Mouse (Mus musculus) adrenal gland, adult 2 months (tissue): Measurements from ENCODE around the gene Nol9. TPM values are rescaled to one million over a fixed set of nuclear protein-coding genes. Genes with fewer than 3 reads are reported as not detected.

Experiments used
- DNase-seq: peaks from one replicate; pipeline ENCODE4 v3.0.0; 2021
- polyA plus RNA-seq: library from polyadenylated mRNA; depleted of rRNA; stranded (reverse); fragments of >200 nt; gene quantifications from 2 replicates; pipeline ENCODE4 v1.2.3, GENCODE M21; 2012; rRNA removed
- total RNA-seq, 2 experiments: library from RNA; stranded (reverse); gene quantifications; 2 replicates each; pipeline ENCODE4 v1.2.3; 2021

Nol9 gene
- total and polyA plus RNA-seq, 3 experiments = 16.8 to 30.6 (median 27.4) TPM

DNA sequence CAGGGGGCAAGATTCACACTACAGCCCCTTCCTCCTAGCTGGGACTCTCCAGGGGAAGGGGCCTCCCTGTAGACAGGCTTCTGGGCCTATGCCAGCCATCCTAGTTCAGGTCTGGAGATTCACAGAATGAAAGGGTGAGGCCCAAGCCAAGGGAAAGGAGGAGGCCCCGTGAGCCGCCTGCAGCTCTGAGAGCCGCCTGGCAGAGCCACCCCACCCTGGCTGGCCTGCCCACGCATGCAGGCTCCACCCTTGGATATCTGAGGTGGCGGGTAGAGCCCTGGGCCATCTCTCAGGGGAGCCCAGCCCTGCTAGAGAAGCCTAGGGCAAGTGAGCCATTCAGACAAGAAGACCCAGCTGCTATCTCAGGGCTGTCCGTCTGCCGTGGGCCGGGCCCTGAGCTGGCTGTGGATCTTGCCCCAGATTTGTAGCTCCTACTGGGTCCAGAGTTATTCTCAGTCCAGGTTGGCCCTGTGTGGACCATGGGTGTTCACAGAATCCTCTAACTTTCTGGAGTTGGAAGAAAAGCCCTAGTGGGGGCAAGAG lies 53.7 kb downstream of the Nol9 start:
- DNase-seq = no peak

DNA sequence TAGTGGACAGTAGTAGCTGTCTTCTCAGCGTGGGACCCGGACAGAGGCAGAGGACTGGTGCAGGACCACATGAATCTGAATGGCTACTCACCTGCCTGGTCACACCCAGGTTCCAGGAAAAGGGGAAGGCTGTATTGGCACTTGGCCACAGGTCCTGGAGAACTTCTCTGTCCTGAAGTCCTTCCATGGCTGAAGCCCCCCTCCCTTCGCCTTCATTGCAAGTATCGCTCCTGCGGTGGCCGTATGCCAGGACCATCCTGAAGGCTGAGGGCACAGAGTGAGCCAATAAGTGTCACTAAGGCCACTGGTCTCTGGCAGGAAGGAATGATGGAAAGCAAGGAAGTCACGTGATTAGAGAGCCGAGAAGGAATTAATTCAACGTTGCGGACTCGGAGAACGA lies 55.1 kb downstream of the Nol9 start:
- no peak for DNase-seq

DNA sequence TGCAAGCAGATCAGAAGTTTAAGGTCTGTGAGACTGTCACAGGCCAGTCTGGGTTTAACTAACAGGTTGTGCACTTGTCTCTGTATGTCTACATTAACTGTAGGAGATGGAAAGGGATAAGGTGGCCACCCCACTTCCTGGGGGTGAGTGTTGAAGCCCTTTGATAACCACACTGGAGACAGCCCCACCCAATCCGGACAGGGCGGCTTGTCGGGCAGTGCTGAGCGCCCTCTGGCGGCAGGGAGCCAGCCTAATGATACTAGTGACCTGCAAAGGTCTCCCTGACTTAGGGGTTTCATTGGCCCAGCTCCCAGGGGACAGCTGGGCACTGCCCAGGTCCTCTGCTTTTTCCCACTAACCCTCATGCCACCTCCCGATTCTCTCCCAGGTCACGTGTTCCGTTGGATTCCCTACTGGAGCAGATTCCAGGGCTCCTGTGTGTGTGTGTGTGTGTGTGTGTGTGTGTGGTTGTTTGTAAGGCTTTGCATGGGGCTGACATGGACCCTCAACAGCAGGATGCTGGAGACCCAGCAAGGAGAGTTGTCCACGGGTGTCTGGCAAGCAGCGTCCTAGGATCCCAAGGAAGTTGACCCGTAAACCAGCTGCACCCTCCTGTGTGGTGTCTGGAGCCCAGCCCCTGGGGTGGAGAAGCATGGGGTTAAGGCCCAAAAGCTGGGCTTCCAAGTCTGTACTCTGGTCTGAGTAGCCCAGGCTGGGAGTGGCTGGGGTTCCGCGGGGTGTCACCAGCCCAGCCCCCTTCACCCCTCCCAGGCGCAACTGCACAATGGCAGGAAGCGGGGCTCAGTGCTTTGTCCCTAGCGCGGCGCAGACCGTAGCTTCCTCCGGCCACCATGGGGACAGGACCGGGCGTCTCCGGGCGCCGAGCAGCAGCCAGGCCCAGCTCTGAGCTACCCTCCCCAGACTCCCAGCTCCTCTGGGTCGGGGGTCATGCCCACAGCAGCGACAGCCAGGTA lies 57.1 kb downstream of the Nol9 start:
- DNase-seq = peak; percentile 82

DNA sequence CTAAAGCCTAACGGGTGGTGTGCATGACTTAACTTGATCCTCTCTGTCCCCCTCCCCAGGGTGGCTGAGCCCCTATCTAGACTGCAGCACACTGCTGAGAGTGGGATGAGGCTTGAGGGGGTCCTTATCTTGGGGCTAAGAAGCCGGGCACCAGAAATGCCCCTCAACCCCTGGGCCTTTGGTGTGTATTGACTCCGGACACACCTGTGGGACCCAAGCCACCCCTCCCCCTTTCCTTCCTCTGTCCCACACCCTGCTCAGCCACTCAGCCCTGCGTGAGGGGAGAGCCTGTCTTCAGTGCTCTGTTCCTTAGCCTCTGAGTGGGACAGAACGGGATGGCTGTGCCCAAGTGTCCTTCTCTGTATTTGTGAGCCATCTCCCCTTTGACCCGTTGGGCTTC lies 57.8 kb downstream of the Nol9 start:
- DNase-seq = no peak

DNA sequence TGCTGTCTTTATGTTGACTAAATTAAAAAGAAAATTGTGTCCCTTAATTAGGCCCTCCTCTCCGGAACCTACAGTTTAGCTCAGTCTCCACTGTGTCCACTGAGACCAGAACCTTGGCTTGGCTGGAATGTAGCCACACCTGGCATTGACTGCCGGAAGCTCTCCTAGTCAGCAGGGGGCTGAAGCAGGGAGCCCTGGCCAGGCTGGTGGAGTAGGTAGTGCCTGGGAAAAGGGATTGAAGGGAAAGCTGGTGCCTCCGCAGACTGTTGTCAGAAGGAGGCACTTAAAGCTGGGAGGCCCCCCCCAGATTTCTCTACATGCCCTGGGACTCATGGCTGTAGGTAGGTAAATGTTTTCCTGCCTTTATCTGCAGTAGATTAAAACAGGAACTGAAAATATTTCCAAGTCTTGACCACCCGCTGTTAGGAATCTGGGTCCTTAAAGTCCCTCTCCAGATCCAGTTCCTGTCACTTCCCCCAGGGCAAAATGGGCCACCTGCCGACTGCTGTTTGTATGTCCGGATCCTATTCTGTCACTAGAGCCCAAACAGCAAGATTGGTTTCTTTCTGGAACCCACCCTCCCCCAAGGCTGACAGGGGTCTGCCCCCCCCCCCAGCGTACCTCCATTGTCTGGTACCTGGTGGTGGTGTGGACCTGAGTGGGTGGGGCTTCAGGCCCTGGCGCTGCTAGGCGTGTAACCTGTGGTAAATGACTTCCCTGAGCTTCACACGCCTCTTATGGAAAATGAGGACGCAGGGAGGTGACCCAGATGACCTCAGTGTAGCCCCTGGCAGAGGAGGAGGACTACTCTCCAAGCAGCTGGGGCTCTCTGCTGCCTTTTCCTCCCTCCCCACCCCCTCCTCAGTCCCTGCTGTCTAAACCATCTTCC lies 59.0 kb downstream of the Nol9 start:
- no peak for DNase-seq

DNA sequence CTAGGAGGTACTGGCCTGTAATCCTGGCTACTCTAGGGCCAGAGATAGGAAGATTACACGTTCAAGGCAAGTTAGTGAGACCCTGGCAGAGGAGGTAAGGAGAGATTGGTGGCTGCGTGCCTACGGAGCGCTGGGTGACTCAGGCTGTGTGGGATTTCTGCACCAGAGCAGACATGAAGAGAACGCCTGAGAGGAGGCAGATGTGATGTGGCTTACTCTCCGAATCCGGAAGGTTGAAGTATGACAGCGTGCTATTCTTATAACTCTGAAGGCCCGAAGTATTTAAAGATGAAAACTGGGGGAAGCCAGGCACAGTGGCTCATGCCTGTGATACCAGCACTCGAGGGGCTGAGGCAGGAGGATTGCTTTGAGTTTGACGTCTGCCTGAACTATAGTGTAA lies 61.4 kb downstream of the Nol9 start:
- no peak for DNase-seq

DNA sequence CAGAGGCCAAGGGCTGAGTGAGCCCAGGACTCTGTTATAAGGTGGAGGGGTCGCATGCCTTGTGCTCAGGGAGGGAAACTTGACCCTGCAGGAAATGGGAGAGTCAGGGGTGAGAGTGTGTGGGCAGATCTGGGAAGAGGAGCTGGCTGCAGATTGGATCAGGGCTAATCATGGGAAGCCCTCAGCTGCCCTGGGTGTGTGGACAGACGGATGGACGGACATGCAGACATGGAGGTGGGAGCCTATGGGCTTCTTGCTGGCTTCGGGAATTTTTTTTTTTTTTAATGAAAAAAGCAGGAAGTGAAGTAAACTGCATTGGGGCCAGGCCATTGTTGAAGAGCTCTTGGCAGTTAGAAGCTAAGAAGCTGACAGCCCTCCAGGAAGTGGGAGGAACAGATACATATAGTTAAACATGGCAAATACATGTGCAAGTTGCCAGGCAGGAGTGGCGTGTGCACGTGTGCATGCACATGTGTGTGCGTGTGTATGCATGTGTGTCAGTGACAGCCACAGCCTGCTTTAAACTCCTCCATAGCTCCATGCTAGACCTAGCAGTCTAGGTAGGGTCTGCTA lies 62.0 kb downstream of the Nol9 start:
- no peak for DNase-seq

DNA sequence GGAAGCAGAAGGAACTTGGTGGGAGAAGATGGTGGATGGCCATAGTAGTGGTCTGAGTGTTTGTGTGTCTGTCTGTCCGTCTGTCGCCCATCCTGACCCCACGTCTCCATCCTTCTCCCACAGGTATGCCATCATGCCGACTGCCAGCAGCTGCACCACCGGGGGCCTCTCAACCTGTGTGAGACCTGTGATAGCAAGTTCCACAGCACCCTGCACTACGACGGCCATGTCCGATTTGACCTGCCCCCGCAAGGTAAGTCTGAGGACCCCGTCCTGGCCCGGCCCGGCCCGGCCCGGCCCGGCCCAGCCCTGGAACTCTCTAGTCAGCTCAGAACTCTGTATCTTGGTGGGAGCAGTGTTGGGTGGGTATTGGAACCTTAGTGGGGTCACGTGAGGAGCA lies 62.8 kb downstream of the Nol9 start:
- DNase-seq = no peak

DNA sequence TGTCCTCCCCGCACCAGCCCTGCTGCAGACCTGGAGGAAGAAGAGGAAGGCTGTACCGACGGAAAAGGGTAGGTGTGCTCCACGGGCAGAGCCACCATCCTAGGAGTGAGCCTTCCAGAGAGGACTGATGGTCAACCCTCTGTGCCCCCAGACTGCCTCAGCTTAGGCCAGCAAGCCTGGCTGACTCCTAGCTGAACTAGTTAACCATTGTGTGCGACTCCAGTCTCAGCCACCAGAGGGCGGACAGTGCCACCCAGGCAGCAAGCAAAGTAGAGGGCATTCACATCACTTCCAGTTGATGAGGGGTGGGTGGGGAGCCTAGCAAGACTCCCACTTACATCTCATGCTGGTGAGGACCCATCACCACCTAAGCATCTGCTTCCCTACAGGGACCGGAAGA lies 63.9 kb downstream of the Nol9 start:
- DNase-seq = peak; percentile 66

DNA sequence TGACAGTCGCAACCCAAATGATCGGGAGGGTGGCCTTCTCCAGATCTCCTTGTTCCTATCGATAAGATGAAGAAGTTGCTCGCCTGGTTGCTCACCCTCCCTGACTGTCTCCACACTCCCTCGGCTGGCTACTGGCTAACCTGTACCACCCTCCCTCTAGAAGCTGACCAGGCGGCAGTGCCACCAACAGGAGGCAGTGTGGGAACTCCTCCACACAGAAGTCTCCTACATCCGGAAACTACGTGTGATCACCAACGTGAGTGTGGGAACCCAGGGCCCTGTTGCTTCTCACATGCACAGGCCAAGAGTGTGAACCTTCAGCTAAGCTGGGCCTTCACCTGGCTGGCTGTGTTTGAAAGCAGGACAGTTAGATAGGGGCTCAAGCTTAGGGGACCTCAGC lies 67.6 kb downstream of the Nol9 start:
- no peak for DNase-seq

DNA sequence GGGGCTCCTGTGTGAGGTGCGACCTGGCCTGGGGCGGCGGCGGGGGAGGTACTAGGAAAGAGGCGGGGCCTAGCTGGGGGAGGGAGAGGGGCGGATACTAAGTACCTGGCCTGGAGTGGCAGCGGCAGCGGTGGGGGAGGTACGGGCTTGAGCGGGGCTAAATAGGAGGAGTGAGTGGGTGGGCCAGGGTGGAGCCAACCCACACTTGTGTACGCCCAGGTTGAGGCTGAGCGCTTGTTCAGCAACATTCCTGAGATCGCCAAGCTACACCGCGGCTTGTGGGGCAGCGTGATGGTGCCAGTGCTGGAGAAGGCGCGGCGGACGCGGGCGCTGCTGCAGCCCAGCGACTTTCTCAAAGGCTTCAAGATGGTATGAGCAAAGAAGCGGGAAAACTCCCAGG lies 68.4 kb downstream of the Nol9 start:
- DNase-seq = peak; percentile 52

DNA sequence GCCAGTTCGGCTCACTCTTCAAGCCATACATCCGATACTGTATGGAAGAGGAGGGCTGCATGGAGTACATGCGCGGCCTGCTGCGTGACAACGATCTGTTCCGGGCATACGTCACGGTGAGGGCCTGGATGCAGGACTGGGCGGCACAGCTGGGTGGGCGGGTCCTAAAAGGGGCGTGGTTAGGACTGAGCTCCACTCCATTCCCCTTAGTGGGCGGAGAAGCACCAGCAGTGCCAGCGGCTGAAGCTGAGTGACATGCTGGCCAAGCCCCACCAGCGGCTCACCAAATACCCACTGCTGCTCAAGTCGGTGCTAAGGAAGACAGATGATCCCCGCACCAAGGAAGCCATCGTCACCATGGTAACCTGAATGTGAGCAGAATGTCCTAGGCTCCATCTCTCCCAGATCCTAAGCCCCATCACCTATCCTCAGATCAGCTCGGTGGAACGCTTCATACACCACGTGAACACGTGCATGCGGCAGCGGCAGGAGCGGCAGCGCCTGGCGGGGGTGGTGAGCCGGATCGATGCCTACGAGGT lies 68.9 kb downstream of the Nol9 start:
- DNase-seq = peak; percentile 91

DNA sequence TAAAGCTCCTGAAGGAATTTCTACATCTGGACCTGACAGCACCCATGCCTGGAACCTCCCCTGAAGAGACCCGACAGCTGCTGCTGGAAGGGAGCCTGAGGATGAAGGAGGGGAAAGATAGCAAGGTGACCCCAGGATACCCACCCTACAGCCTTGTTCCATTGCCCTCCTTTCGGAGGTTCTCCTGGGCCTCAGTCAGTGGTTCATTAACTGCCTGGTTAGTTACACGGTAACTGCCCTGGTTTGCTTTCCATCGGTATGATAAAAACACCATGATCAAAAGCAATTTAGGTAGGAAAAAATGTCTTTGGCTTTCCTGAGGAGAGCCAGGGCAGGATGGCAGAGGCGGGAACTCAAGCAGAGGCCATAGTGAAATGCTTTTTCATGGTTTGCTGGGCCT lies 69.6 kb downstream of the Nol9 start:
- DNase-seq = no peak

DNA sequence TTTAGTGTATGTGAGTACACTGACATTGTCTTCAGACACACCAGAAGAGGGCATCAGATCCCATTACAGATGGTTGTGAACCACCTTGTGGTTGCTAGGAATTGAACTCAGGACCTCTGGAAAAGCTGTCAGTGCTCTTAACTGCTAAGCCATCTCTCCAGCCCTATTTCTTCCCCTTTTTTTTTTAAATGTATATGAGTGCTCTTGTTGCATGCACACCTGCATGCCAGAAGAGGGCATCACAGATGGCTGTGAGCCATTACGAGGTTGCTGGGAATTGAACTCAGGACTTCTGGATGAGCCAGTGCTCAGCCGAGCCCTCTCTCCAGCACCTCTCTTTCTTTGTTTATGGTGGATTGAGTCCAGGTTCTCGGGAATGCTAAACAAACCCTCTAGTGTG lies 70.4 kb downstream of the Nol9 start:
- DNase-seq = no peak

DNA sequence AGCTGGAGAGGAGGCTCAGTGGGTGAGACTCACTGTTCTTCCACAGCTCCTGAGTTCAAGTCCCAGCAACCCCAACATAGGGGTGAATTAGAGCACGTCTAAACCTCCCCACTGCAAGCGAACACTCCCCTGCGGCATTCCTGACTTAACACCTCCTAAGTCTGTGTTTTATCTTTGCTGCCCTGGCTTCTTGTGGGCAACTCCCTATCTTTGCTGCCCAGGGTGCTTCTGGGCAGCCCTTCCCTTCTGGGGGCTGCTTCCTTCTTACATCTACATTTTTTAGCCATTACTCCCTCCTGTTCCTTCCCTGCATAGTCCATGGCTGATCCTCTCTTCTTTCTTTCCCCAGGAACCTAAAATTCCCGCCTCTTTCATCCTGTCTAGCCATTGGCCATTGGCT lies 71.6 kb downstream of the Nol9 start:
- no peak for DNase-seq

Other genes with a start within 250 kb of the Nol9 start
- 10 to 100 TPM; 24.0 to 35.0 TPM for gene Camta1, start 177.4 kb upstream of the Nol9 start, total RNA-seq
- 7.3 and 8.5 TPM in 2 replicates for gene Camta1, start 177.4 kb upstream of the Nol9 start, polyA plus RNA-seq
- 100 to 1,000 TPM in 1 of 2 experiments, 10 to 100 TPM in 1; 97.7 to 103 TPM for gene Dnajc11, start 105.6 kb upstream of the Nol9 start, total RNA-seq
- 84.5 and 107 TPM in 2 replicates for gene Dnajc11, start 105.6 kb upstream of the Nol9 start, polyA plus RNA-seq
- gene Thap3, start 50.3 kb upstream of the Nol9 start, total RNA-seq = 10 to 100 TPM; 13.8 to 24.1 TPM
- gene Thap3, start 50.3 kb upstream of the Nol9 start, polyA plus RNA-seq = 64.6 and 88.7 TPM in 2 replicates
- 10 to 100 TPM; 12.1 to 14.2 TPM for gene Phf13, start 43.1 kb upstream of the Nol9 start, total RNA-seq
- 22.8 and 24.3 TPM in 2 replicates for gene Phf13, start 43.1 kb upstream of the Nol9 start, polyA plus RNA-seq
- 10 to 100 TPM; 17.8 to 23.7 TPM for gene Klhl21, start 30.5 kb upstream of the Nol9 start, total RNA-seq
- 70.8 and 71.2 TPM in 2 replicates for gene Klhl21, start 30.5 kb upstream of the Nol9 start, polyA plus RNA-seq
- gene Zbtb48, start 11.7 kb upstream of the Nol9 start, total RNA-seq = 10 to 100 TPM in 1 of 2 experiments, 1 to 10 TPM in 1; 7.9 to 10.2 TPM
- 9.1 and 10.5 TPM in 2 replicates for gene Zbtb48, start 11.7 kb upstream of the Nol9 start, polyA plus RNA-seq
- 1 to 10 TPM in 1 of 2 experiments, not detected in 1; 1.4 TPM for gene Tas1r1, start 753 bp upstream of the Nol9 start, total RNA-seq
- gene Tas1r1, start 753 bp upstream of the Nol9 start, polyA plus RNA-seq = 0.09 TPM in 1 of 2 replicates, not detected in the other
- gene Plekhg5, start 33.2 kb downstream of the Nol9 start, total RNA-seq = 10 to 100 TPM in 1 of 2 experiments, 1 to 10 TPM in 1; 7.4 to 15.5 TPM
- gene Plekhg5, start 33.2 kb downstream of the Nol9 start, polyA plus RNA-seq = 21.9 and 30.7 TPM in 2 replicates
- gene Tnfrsf25, start 76.6 kb downstream of the Nol9 start, total RNA-seq = 1 to 10 TPM in 1 of 2 experiments, under 1 TPM in 1; 0.79 to 1.3 TPM
- 2.5 TPM in 2 replicates for gene Tnfrsf25, start 76.6 kb downstream of the Nol9 start, polyA plus RNA-seq
- gene Espn, start 113.0 kb downstream of the Nol9 start, total RNA-seq = 1 to 10 TPM; 1.7 to 2.3 TPM
- 8.3 and 10.4 TPM in 2 replicates for gene Espn, start 113.0 kb downstream of the Nol9 start, polyA plus RNA-seq
- gene Hes2, start 119.5 kb downstream of the Nol9 start, total RNA-seq = not detected
- gene Hes2, start 119.5 kb downstream of the Nol9 start, polyA plus RNA-seq = 0.57 TPM in 1 of 2 replicates, not detected in the other
- 10 to 100 TPM; 43.4 to 65.0 TPM for gene Acot7, start 138.8 kb downstream of the Nol9 start, total RNA-seq
- gene Acot7, start 138.8 kb downstream of the Nol9 start, polyA plus RNA-seq = 22.1 and 25.5 TPM in 2 replicates
- 1 to 10 TPM; 3.5 to 8.3 TPM for gene Gpr153, start 234.9 kb downstream of the Nol9 start, total RNA-seq
- 16.6 and 22.4 TPM in 2 replicates for gene Gpr153, start 234.9 kb downstream of the Nol9 start, polyA plus RNA-seq